Mouse (Mus musculus) intestine, postnatal 0 days (tissue): Measurements from ENCODE around the gene Dhh. TPM values are rescaled to one million over a fixed set of nuclear protein-coding genes. Genes with fewer than 3 reads are reported as not detected.

Experiments
- ATAC-seq: fragments of 200-750 bp; cut with Nextera tagmentation; 2 replicates; pipeline ENCODE4 v1.8.0; 2017; ENCODE audit warnings: mild to moderate bottlenecking, moderate TSS enrichment, moderate library complexity
- H3K27ac ChIP-seq: fragments of 300-500 bp; sonication (generic); 2 replicates; pipeline ENCODE4 v1.5.1; 2014; ENCODE audit warnings: mild to moderate bottlenecking, low read depth, low read length, moderate library complexity
- H3K27me3 ChIP-seq: fragments of 300-500 bp; sonication (generic); replicated peaks from 2 replicates; pipeline ENCODE4 v1.6.1; 2014; ENCODE audit warnings: low read length, mixed read lengths; ENCODE audit not compliant: control insufficient read depth, insufficient read depth
- H3K36me3 ChIP-seq: fragments of 300-500 bp; sonication (generic); 2 replicates; pipeline ENCODE4 v1.6.1; 2014; ENCODE audit warnings: mild to moderate bottlenecking, moderate library complexity; ENCODE audit not compliant: control insufficient read depth, insufficient read depth
- H3K4me1 ChIP-seq: fragments of 300-500 bp; sonication (generic); replicated peaks from 2 replicates; pipeline ENCODE4 v1.6.1; 2014; ENCODE audit warnings: antibody characterized with exemption, low read length, mixed read lengths; ENCODE audit not compliant: control insufficient read depth, insufficient read depth
- H3K4me2 ChIP-seq: fragments of 300-500 bp; sonication (generic); replicated peaks from 2 replicates; pipeline ENCODE4 v1.6.1; 2014; ENCODE audit warnings: low read depth, mild to moderate bottlenecking, moderate library complexity
- H3K4me3 ChIP-seq: fragments of 300-500 bp; sonication (generic); 2 replicates; pipeline ENCODE4 v1.5.1; 2014; ENCODE audit warnings: low read depth, low read length
- H3K9ac ChIP-seq: fragments of 300-500 bp; sonication (generic); 2 replicates; pipeline ENCODE4 v1.6.1; 2014; ENCODE audit warnings: mild to moderate bottlenecking, low read depth, low read length
- H3K9me3 ChIP-seq: fragments of 300-500 bp; sonication (generic); 2 replicates; pipeline ENCODE4 v1.6.1; 2016; ENCODE audit warnings: mixed run types; ENCODE audit not compliant: control insufficient read depth
- CTCF ChIP-seq: sonication (generic); IDR thresholded peaks from 2 replicates; pipeline ENCODE4 v1.5.1; 2016; ENCODE audit warnings: low read depth, mild to moderate bottlenecking, control low read depth, antibody characterized with exemption, moderate library complexity
- WGBS: fragments of 180-500 bp; shearing (Covaris S2); extraction: QIAGEN DNeasy Blood & Tissue Kit; methylation state at CpG from one replicate; pipeline ENCODE4 v1.1.7; 2014; 5-methylcytosine and 5-hydroxymethylcytosine counted together
- polyA plus RNA-seq: library from polyadenylated mRNA; unstranded; fragments of >200 nt; fragmentation: Nextera tagmentation; extraction: Ambion mirVana; gene quantifications from 2 replicates; pipeline ENCODE4 v1.2.1, GENCODE M21; 2015

Dhh gene
- 0.88 and 0.93 TPM in 2 replicates for polyA plus RNA-seq

GRCm38 (mm10) chr15:98897928-98898800 lies at the start of gene Dhh:
Gene Dhh, minus strand, starts transcription at chr15:98898540.
- H3K9me3 ChIP-seq = no peaks in the 10 kb centered on the region
- H3K27ac ChIP-seq = no peak within 1 kb of the TSS
- TF ChIP-seq CTCF = no peak
- H3K4me3 ChIP-seq = peak within 1 kb of the TSS; percentile 24
- peaks cover 66% of the 10 kb centered on the region for H3K27me3 ChIP-seq
- ATAC-seq = no peak
- peak within 1 kb of the TSS; percentile 35 for H3K4me2 ChIP-seq
- H3K4me1 ChIP-seq = peaks cover 11% of the 10 kb centered on the region
- H3K9ac ChIP-seq = no peak within 1 kb of the TSS
- H3K36me3 ChIP-seq = 0 out of 2 replicates have a peak, but pooled peaks cover under 1% of the 10 kb centered on the region
- WGBS = 2% methylated on average over 41 of the region's 41 CpGs

GRCm38 (mm10) chr15:98947884-98948283 lies 49.5 kb upstream of the Dhh start:
- H3K27ac ChIP-seq = no peak overlapping the region
- H3K36me3 ChIP-seq = no peaks in the 10 kb centered on the region
- no peaks in the 10 kb centered on the region for H3K27me3 ChIP-seq
- WGBS = 50% methylated on average over 3 of the region's 3 CpGs
- no peak for ATAC-seq
- no peak overlapping the region for H3K4me3 ChIP-seq
- no peak for TF ChIP-seq CTCF
- H3K9ac ChIP-seq = no peak overlapping the region
- no peak overlapping the region for H3K4me2 ChIP-seq
- H3K9me3 ChIP-seq = no peaks in the 10 kb centered on the region
- H3K4me1 ChIP-seq = no peaks in the 10 kb centered on the region

DNA sequence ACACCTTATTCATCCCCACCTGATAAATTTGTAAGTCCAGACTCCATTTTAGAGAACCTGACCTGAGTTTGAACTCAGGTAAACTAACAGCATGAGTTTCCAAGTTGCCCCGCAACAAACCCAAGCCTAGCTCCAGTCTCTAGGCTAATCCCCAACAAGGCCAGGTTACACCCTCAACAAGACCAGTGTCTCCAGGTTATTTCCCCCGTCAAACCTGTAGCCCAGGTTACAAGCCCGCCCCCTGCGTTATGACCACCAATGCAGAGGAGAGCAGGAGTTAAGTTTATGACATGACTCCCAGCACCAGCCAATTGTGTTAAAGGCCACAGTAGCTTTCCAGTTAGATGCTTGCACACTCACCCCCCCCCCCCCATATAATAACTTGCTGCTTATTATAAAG lies 44.8 kb upstream of the Dhh start:
- no peak for ATAC-seq
- Histone ChIP-seq H3K27ac (no peak overlapping the region), H3K27me3 (no peaks in the 10 kb centered on the region), H3K9me3 (no peaks in the 10 kb centered on the region), H3K4me2 (no peak overlapping the region), H3K9ac (no peak overlapping the region), H3K4me3 (no peak overlapping the region), H3K4me1 (no peaks in the 10 kb centered on the region), H3K36me3 (no peaks in the 10 kb centered on the region)
- 58% methylated on average over 4 of the region's 4 CpGs for WGBS
- no peak for TF ChIP-seq CTCF

DNA sequence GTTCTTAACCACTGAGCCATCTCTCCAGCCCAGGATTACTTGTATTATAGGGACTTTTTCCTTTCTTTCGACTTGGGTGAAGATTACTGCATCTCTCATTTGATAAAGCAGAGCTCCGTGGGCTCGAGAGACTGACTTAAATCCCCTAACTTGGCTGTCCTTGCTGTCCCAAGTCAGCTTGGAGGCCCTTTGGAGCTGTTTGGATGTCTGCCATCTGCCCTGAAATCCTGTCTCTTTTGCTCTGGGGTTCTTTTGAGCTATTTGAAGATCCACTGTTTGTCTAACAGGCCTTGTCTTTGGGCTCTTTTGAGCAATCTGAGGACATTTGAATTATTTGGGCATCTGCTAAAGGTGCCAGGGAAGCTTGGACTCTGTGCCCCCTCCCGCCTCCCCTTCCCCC lies 43.7 kb upstream of the Dhh start:
- TF ChIP-seq CTCF = no peak
- Histone ChIP-seq H3K36me3 (no peaks in the 10 kb centered on the region), H3K9ac (no peak overlapping the region), H3K4me2 (no peak overlapping the region), H3K27ac (no peak overlapping the region), H3K27me3 (no peaks in the 10 kb centered on the region), H3K4me3 (no peak overlapping the region), H3K4me1 (no peaks in the 10 kb centered on the region), H3K9me3 (no peaks in the 10 kb centered on the region)
- no peak for ATAC-seq
- 77% methylated on average over 4 of the region's 4 CpGs for WGBS

DNA sequence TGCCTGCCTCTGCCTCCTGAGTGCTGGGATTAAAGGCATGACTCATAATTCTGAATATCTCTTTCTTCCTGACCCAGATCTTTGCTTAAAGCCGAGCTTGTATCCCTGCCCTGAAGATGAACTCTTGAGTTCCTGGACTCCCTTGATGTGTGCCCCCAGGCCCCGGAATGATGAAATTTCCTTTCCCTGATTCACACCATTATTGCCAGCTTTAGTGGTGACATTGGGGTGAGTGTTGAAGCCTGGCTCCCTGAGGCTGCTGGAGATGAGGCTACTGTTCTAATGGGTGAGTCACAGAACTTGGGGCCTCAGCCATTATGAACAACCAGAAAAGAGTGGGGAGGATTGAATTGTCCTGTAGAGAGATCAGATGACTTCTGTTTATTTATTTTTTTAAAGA lies 43.2 kb upstream of the Dhh start:
- Histone ChIP-seq H3K4me2 (no peak overlapping the region), H3K27ac (no peak overlapping the region), H3K4me3 (no peak overlapping the region), H3K9ac (no peak overlapping the region), H3K36me3 (no peaks in the 10 kb centered on the region), H3K9me3 (no peaks in the 10 kb centered on the region), H3K27me3 (no peaks in the 10 kb centered on the region), H3K4me1 (no peaks in the 10 kb centered on the region)
- ATAC-seq = no peak
- TF ChIP-seq CTCF = no peak
- 71% methylated on average over 2 of the region's 2 CpGs for WGBS

- no peak overlapping the region for H3K4me2 ChIP-seq
- H3K9me3 ChIP-seq = no peaks in the 10 kb centered on the region
- H3K27me3 ChIP-seq = no peaks in the 10 kb centered on the region
- no peak overlapping the region for H3K4me3 ChIP-seq
- no peaks in the 10 kb centered on the region for H3K36me3 ChIP-seq
- H3K4me1 ChIP-seq = no peaks in the 10 kb centered on the region
- no peak overlapping the region for H3K9ac ChIP-seq
- no peak for ATAC-seq
- no peak for TF ChIP-seq CTCF
- no peak overlapping the region for H3K27ac ChIP-seq
- 79% methylated on average over 10 of the region's 10 CpGs for whole genome bisulfite sequencing
Observed at GRCm38 (mm10) chr15:98940816-98941215, 42.5 kb upstream of the Dhh start.
